ENCODE assay signal across 20 mouse cellular contexts in the genomic region with DNA sequence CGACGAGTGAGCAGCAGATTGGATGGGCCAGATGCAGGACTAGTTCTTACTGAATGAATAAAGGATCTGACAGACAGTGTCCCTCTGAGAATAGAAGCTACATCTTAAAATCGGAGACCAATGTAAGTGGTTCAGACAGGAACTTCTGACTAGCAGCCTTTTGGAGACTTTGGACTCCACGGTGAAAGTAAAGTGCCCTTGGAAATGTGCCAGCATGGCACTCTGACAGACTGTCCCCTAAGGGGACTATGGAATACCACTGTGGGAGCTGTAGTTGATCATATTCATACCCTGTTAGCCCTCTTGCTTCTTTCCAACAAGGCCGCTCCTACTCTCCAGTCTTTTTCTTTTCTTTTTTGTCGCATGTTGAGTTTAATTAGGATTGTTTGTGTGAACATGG. TPM values are rescaled to one million over a fixed set of nuclear protein-coding genes. Genes with fewer than 3 reads are reported as not detected.
DNase-seq lines count a peak whose midpoint lies in the region; ATAC-seq and TF ChIP-seq lines count a peak whose summit lies in the region.
"Had no signal": no experiment of that assay in that cellular context is flagged by ENCODE, and none has a peak within 500 bp of the region (broad histone marks: within the 10 kb centered on the region; RNA-seq: fewer than 3 reads in every experiment).

No protein-coding gene starts in this region.

- no peak for TF ChIP-seq CTCF in brain, embryonic 14.5 days (IDR thresholded peaks at IDR 0.05; ENCODE audit: borderline replicate concordance, extremely low read depth, insufficient read depth, insufficient read length)

- no peaks in the 10 kb centered on the region for H3K27me3 ChIP-seq in heart, embryonic 13.5 days (replicated peaks)
- H3K27me3 ChIP-seq in kidney, embryonic 14.5 days (ENCODE audit: control insufficient read depth, insufficient read depth, low read length): no peaks in the 10 kb centered on the region
- H3K27me3 ChIP-seq: embryonic facial prominence, embryonic 12.5 days; forebrain, embryonic 15.5 days; limb, embryonic 13.5 days; liver, embryonic 15.5 days had no signal

- H3K4me2 ChIP-seq in heart, embryonic 13.5 days: no peak overlapping the region
- H3K4me2 ChIP-seq in kidney, embryonic 14.5 days (replicated peaks; ENCODE audit: low read depth, low read length): no peak overlapping the region
- H3K4me2 ChIP-seq: embryonic facial prominence, embryonic 12.5 days; forebrain, embryonic 15.5 days; hindbrain, embryonic 14.5 days; limb, embryonic 13.5 days; liver, embryonic 15.5 days had no signal

- H3K27ac ChIP-seq in heart, embryonic 13.5 days (replicated peaks): peak overlapping the region; percentile 54
- H3K27ac ChIP-seq in kidney, embryonic 14.5 days (ENCODE audit: low read depth, low read length): no peak overlapping the region
- H3K27ac ChIP-seq: embryonic facial prominence, embryonic 12.5 days; forebrain, embryonic 15.5 days; hindbrain, embryonic 14.5 days; limb, embryonic 13.5 days; liver, embryonic 15.5 days; midbrain, embryonic 10.5 days had no signal

- H3K9ac ChIP-seq in heart, embryonic 13.5 days: no peak overlapping the region
- no peak overlapping the region for H3K9ac ChIP-seq in kidney, embryonic 14.5 days (ENCODE audit: low read depth, low read length)
- H3K9ac ChIP-seq: embryonic facial prominence, embryonic 12.5 days; forebrain, embryonic 15.5 days; hindbrain, embryonic 14.5 days; limb, embryonic 13.5 days; liver, embryonic 15.5 days had no signal

- no peak overlapping the region for H3K4me3 ChIP-seq in heart, embryonic 13.5 days
- no peak overlapping the region for H3K4me3 ChIP-seq in kidney, embryonic 14.5 days (ENCODE audit: low read length)
- H3K4me3 ChIP-seq: embryonic facial prominence, embryonic 12.5 days; forebrain, embryonic 15.5 days; limb, embryonic 13.5 days; liver, embryonic 15.5 days; midbrain, embryonic 10.5 days had no signal

- H3K9me3 ChIP-seq in heart, embryonic 13.5 days: 0 out of 2 replicates have a peak, but pooled peaks cover 3% of the 10 kb centered on the region
- no peaks in the 10 kb centered on the region for H3K9me3 ChIP-seq in kidney, embryonic 14.5 days (ENCODE audit: control insufficient read depth, low read length)
- H3K9me3 ChIP-seq: embryonic facial prominence, embryonic 12.5 days; forebrain, embryonic 15.5 days; limb, embryonic 13.5 days; liver, embryonic 15.5 days; midbrain, embryonic 10.5 days had no signal

- DNase-seq in heart, adult 9 months (ENCODE audit: low spot score in 2 of 2): no peak
- peak; percentile 31 for DNase-seq in kidney, adult 18-20 months
- DNase-seq in brain, embryonic 14.5 days (ENCODE audit: low read depth): peak; percentile 9
- peak; percentile 51 for DNase-seq in kidney, adult 9 months
- no peak for DNase-seq in left cerebral cortex, postnatal 4 days
- DNase-seq: adrenal gland, adult 8-10 months; B cell, adult 2 months; cerebellum, adult 2 months; lung, postnatal 4 days; right cerebral cortex, postnatal 4 days; thymus, postnatal 25 days had no signal

- ATAC-seq in heart, embryonic 13.5 days (ENCODE audit: extremely low read depth, insufficient number of reproducible peaks, low FRiP score, low TSS enrichment): no peak
- no peak for ATAC-seq in kidney, embryonic 14.5 days (ENCODE audit: low FRiP score, low TSS enrichment)
- no peak for ATAC-seq in monocyte, adult 5-6 weeks (replicated peaks; ENCODE audit: insufficient number of reproducible peaks, low FRiP score, low TSS enrichment, poor library complexity, severe bottlenecking)
- ATAC-seq: forebrain, embryonic 15.5 days had no signal

- no peak for TF ChIP-seq POLR2A in brain, embryonic 14.5 days (IDR thresholded peaks at IDR 0.05; ENCODE audit: borderline replicate concordance, extremely low read depth, insufficient read depth, insufficient read length, poor library complexity, severe bottlenecking)

- intact Hi-C loops in left cerebral cortex, postnatal 4 days (cut with DNase I): no loop called here

- H3K4me1 ChIP-seq in heart, embryonic 13.5 days: peaks cover 74% of the 10 kb centered on the region
- H3K4me1 ChIP-seq in kidney, embryonic 14.5 days (ENCODE audit: control insufficient read depth, insufficient read depth, low read length): peaks cover 34% of the 10 kb centered on the region
- H3K4me1 ChIP-seq: liver, embryonic 15.5 days had no signal

- 61% methylated on average over 6 of the region's 6 CpGs for WGBS in heart, embryonic 13.5 days
- 93% methylated on average over 6 of the region's 6 CpGs for WGBS in kidney, embryonic 14.5 days

- no peaks in the 10 kb centered on the region for H3K36me3 ChIP-seq in heart, embryonic 13.5 days
- no peaks in the 10 kb centered on the region for H3K36me3 ChIP-seq in kidney, embryonic 14.5 days (ENCODE audit: control insufficient read depth, insufficient read depth, low read length)
- H3K36me3 ChIP-seq: embryonic facial prominence, embryonic 12.5 days; forebrain, embryonic 15.5 days; limb, embryonic 13.5 days; liver, embryonic 15.5 days; midbrain, embryonic 10.5 days had no signal

RNA-seq across cellular contexts. Expression of a gene that starts 31.9 kb away (rescaled TPM):
- 79.7 and 88.1 TPM in 2 replicates for polyA plus RNA-seq in heart, embryonic 13.5 days (2015; fragmentation: Nextera tagmentation; extraction: Ambion mirVana)
- 36.4 and 44.7 TPM in 2 replicates for polyA plus RNA-seq in kidney, embryonic 14.5 days (2014; fragmentation: Nextera tagmentation; extraction: Ambion mirVana)
- polyA plus RNA-seq in brain, embryonic 14.5 days (2012; rRNA removed): 16.0 and 22.4 TPM in 2 replicates
- total RNA-seq in left cerebral cortex, postnatal 4 days (2021): 10 to 100 TPM; 42.7 to 50.6 TPM
- 0.57 to 0.78 TPM in 2 of 3 replicates, not detected in the other for total RNA-seq in monocyte, adult 5-6 weeks (2017)

Comparison
In these comparisons a context has a peak if more than half of its experiments do, and no peak if none do; other contexts are left out.
1. DNase-seq: peak in kidney, adult 18-20 months (single experiment), brain, embryonic 14.5 days (single experiment) and kidney, adult 9 months (single experiment); none in heart, adult 9 months (0 of 2) and left cerebral cortex, postnatal 4 days (single experiment).